Mouse (Mus musculus) gastrocnemius, adult 8-10 months (tissue): ENCODE data around the gene Pced1b. TPM values are rescaled to one million over a fixed set of nuclear protein-coding genes. Genes with fewer than 3 reads are reported as not detected.
"Not testable (repeated sequence)": the region's sequence is repeated elsewhere in the genome, so short reads cannot be mapped to it uniquely, and the experiment has no call there.

Experiments
- DNase-seq, 2 experiments: peaks; one replicate each; pipeline ENCODE4 v3.0.0; 2022; ENCODE audit warnings: low spot score in 2 of 2
- total RNA-seq, 4 experiments: library from RNA; stranded (reverse); gene quantifications; 2 replicates each; pipeline ENCODE4 v1.2.4; 2022

Pced1b gene
- total RNA-seq, 4 experiments from 2014 or later = 0.51 to 1.6 (median 0.81) TPM

DNA sequence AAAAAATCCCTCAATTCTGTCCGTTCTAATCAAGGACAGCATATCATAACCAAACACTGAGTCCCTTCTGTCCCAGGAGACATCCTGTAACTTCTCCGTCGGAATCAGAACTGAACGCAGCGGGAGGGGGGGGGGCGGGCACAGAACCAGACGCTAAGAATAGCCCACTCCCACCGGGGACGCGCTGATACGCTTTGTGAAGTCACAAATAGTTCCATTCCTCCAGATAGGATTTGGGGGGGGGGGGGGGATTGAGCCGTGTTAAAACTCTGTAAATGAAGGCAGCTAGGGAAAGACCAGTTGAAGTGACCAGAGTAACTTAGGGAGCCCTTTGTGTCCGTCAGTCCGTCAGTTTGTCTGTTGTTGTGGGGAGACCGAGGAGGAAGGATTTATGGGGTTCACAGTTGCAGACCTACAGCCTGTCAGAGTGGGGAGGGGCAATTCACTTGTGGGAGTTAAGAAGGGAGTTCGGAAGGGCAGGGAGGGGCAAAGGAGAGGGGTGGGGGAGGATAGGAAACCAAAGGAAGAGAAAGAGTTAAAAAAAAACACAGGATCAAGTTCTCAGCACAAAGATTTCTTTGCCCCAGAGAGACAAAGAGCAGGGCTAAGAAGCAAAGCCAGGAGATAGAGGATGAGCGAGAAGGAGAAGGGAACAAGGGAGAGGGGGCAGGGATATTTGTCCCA is 91.6 kb downstream of the Pced1b start:
- DNase-seq = no peak

DNA sequence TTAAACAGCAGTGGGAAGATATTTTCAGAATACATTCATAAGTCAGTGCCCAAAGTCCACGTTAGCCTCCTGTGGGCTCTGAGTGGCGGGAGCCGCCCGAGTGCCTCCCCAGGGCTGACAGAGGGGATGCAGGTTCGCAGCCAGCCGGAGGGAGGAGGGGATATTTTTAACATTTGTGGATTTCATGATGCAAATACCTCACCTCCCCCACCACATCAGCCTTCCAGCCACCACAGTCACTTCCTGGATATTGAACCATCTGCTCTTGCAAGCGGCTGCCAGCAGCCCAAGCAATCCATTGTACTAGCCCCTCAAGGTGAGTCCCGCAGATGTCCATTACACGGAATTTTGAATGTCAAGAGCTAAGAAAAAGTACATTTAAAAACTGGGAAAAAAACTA is 95.4 kb downstream of the Pced1b start:
- no peak for DNase-seq

- no peak for DNase-seq
These were observed 96.0 kb downstream of the Pced1b start for GRCm38 (mm10) chr15:97342945-97343344.

GRCm38 (mm10) chr15:97343921-97344320 is 97.0 kb downstream of the Pced1b start:
- no peak for DNase-seq

GRCm38 (mm10) chr15:97345110-97345509 is 98.2 kb downstream of the Pced1b start:
- DNase-seq = no peak

DNA sequence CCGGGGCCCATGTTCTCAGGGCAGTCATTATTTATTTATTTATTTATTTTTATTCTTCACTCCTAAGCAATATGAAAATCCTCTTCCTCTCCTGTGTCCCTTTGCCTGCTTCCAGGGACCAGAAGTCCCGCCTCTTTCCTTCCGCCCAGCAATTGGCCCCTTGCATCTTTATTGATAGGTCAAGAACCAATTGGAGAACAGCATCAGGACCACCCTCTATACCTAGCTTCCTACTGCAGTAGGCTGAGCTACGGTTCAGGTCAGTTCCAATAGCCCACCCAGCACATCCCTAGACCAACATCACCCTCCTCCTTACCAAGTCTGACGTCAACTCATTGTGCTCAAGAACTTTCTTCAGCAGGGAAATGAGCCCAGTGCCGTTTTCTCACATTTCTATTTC is 99.0 kb downstream of the Pced1b start:
- DNase-seq = no peak

GRCm38 (mm10) chr15:97346413-97346812 is 99.5 kb downstream of the Pced1b start:
- no peak for DNase-seq

GRCm38 (mm10) chr15:97346897-97347296 is 100.0 kb downstream of the Pced1b start:
- no peak for DNase-seq

DNA sequence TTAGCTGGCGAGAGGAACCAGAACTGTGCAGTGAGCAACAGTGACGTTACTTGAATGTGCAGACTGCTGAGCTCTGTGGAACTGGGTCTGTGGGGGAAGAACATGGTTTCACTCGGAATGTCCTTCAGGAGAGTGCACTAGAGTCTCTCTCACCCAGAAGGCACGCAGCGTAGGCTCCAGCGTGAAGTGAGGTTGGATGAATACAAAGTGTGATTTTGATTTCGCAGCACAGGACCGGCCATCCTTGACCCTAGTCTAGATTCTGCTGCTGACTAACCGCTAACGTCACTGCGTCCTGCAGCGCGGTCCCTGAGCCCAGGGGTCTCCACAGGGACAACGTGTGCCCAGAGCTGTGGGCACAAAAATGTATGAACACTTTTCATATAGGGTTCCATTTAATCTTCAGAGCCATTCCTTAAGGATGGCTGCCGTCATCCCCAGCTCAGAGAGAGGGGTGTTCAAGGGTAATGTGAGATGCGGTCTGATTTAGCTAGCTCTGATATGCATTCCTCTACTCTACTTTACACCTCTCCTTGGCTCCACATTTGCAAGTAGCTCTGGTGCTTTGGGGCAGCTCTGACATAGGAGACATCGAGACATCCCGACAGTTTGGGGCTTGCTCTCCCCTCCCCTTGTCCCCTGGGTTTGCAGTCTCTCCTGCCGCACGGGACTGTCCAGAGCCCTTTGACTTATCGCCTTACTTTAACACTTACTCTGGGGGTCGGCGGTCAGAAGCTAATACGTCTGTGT is 101.8 kb downstream of the Pced1b start:
- no peak for DNase-seq

DNA sequence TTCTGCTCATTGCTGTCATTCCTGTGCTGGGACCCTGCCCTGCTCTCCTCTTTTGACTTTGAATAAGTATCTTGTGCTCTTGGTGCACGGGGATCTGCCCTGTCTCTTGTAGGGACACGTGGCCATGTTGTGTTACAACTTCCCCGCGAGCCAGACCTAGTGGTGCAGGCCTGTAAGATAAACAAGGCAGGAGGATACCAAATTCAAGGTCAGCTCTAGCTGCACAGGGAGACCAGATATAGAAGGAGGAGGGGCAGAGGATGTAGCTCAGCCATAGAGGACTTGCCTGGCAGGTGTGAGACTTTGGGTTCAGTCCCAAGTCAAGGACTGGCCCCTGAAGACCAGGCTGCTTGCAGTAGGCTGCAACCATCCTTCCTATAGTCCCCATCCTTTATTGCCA is 103.6 kb downstream of the Pced1b start:
- no peak for DNase-seq

GRCm38 (mm10) chr15:97351016-97351415 is 104.1 kb downstream of the Pced1b start:
- DNase-seq = peak; percentile 49 to 55

DNA sequence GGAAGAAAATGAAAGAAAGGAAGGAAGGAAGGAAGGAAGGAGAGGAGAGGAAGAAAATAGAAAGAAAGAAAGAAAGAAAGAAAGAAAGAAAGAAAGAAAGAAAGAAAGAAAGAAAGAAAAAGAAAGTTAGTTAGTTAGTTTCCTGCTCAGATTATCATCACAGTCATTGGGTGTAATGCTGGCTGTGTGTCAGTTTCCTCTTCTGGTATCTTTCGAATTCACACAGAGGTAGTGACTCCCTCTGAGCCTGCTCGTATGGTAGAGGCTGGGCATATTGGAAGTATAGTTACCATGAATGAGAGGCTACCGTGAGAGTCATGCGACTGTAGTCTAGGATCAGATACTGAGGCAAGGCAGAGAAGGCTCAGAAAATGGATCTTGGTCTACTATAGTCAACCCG is 104.8 kb downstream of the Pced1b start:
- no peak for DNase-seq

DNA sequence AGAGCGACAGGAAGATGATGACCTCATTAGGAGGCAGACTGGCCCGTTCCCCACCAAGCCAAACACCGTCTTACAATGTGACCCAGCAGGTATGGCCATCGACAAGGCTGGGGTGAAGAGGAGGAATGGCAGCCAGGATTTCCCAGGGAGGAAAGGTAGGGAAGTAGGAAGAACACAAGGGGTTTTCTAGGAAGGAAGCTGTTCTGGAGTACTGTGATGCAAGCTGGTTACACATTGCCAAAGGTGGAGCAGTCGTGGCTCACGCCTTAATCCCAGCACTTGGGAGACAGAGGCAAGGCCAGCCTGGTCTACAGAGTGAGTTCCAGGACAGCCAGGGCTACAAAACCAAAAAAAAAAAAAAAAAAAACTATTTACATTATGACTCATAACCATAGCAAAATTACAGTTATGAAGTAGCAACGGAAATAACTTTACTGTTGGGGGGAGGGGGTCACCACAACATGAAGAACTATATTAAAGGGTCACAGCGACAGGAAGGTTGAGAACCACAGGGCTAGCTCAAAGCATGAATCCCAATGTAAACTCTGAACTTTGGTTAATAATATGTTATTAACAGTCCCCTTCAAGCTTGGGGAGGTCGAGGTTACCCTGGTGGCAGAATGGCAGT is 108.9 kb downstream of the Pced1b start:
- no peak for DNase-seq

GRCm38 (mm10) chr15:97357016-97357415 is 110.1 kb downstream of the Pced1b start:
- DNase-seq = no peak

DNA sequence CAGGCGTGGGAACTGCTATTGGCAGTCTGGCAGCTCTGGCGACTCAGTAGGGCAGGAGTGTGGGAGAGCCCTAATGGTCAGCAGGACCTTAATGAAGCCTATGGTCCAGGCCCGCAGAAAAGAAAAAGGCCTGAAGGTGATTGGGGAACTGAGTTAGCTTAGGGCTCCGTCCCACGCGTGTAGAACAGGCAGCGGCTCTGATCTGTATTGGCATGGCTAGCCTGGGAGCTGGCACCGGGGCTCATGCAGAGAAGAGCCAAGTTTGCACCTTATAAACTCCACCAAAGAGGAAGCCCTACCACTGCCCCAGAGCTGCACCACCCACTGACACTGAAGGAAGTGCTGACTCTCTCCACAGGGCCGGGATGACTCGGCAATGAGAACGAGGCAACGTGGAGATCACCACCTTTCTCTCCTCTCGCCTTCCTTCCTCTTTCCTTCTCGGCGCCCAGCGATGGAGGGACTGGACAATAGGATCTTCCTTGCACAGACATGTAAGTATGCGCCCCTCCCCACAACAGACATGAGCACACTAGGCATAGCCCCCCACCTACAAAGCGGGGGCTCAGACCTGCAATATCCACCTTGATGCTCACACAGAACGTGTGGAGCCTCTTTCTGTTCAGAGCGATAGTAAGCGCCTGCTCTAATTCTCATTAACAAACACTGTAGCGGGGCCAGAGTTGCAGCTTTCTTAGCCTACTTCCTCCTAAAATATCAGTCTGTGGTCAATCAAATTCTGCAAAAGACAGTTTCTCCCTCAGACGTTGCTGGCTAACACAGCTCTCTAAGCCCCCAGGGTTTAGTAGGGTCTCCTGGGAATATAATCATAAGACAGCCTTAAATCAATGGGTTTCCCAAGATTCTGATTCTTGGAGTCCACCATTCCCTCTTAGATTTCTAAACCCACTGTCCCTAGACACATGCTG is 114.2 kb downstream of the Pced1b start:
- DNase-seq = no peak

- no peak for DNase-seq
These were observed 114.9 kb downstream of the Pced1b start for GRCm38 (mm10) chr15:97361771-97362171.

GRCm38 (mm10) chr15:97364271-97364670 is 117.4 kb downstream of the Pced1b start:
- DNase-seq = not testable (repeated sequence)

- DNase-seq = no peak
These were observed 118.1 kb downstream of the Pced1b start for GRCm38 (mm10) chr15:97364968-97365367.

GRCm38 (mm10) chr15:97368035-97368608 is 121.2 kb downstream of the Pced1b start:
- DNase-seq = no peak

GRCm38 (mm10) chr15:97368631-97369030 is 121.7 kb downstream of the Pced1b start:
- no peak for DNase-seq

DNA sequence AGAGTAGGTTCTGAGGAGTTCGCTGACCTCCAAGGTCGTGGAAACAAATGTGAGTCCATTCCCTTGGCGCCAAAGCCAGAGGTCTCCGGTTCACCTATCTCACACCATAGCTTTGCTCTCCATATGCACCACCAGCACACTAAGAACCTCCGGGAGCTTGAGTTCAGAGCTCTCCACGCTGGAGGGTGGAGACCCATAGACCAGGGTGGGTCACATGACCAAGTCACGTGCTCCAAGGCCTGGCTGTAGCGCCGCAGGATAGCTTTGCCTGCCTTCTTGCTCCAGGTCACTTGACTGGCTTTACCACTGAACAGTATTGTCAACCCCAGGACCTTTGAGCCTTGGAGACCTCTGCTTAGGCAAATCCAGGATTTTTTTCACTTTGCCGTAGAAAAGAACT is 122.2 kb downstream of the Pced1b start:
- DNase-seq = no peak
